Mouse (Mus musculus) lung, adult 2 months (tissue): ENCODE results near the gene Ccdc151.

Experiments used
- CTCF ChIP-seq: fragments of 200-500 bp; IDR thresholded peaks from 2 replicates; pipeline ENCODE4 v1.5.1; 2011; ENCODE audit warnings: mild to moderate bottlenecking, low read length, control low read depth; ENCODE audit not compliant: insufficient read depth
- POLR2A ChIP-seq: fragments of 200-500 bp; IDR thresholded peaks from 2 replicates; pipeline ENCODE4 v1.6.1; 2011; ENCODE audit warnings: low read depth, mild to moderate bottlenecking, control low read depth, low read length, borderline replicate concordance; ENCODE audit errors: extremely low read depth

- TF ChIP-seq POLR2A: no peak
- TF ChIP-seq CTCF: no peak
Measured at GRCm38 (mm10) chr9:22047329-22047728, 44.9 kb upstream of the Ccdc151 start.
